Mouse (Mus musculus) CH12.LX (cell line): ENCODE measurements around the gene Neu4.

Experiments
- CTCF ChIP-seq, 2 experiments: IDR thresholded peaks in 1 of 2; conservative IDR thresholded peaks in 1 of 2; 2 replicates each; pipeline ENCODE4 v1.5.1; 2011 to 2012; ENCODE audit warnings: low read depth in 2 of 2, low read length in 2 of 2, improper control_type of control experiment in 1 of 2, inconsistent platforms in 1 of 2, mild to moderate bottlenecking in 1 of 2, moderate library complexity in 1 of 2
- ELF1 ChIP-seq: IDR thresholded peaks from 2 replicates; pipeline ENCODE4 v1.6.1; 2014; ENCODE audit warnings: low read depth, mild to moderate bottlenecking, inconsistent platforms, low read length, improper control_type of control experiment
- EP300 ChIP-seq: IDR thresholded peaks from 2 replicates; pipeline ENCODE4 v1.6.1; 2011; ENCODE audit warnings: low read length, improper control_type of control experiment
- GABPA ChIP-seq: IDR thresholded peaks from 2 replicates; pipeline ENCODE4 v1.6.1; 2012; ENCODE audit warnings: low read depth, low read length, improper control_type of control experiment, inconsistent platforms; ENCODE audit not compliant: insufficient replicate concordance
- MAFK ChIP-seq: IDR thresholded peaks from 2 replicates; pipeline ENCODE4 v1.6.1; 2011; ENCODE audit warnings: low read length, improper control_type of control experiment; ENCODE audit not compliant: insufficient replicate concordance
- MXI1 ChIP-seq: IDR thresholded peaks from 2 replicates; pipeline ENCODE4 v1.6.1; 2011; ENCODE audit warnings: mild to moderate bottlenecking, low read depth, low read length, improper control_type of control experiment
- POLR2A ChIP-seq: IDR thresholded peaks from 2 replicates; pipeline ENCODE4 v1.6.1; 2011; ENCODE audit warnings: low read depth, mild to moderate bottlenecking, improper control_type of control experiment, low read length
- POLR2AphosphoS2 ChIP-seq: IDR thresholded peaks from 2 replicates; pipeline ENCODE4 v1.6.1; 2011; ENCODE audit warnings: low read depth, low read length, improper control_type of control experiment

DNA sequence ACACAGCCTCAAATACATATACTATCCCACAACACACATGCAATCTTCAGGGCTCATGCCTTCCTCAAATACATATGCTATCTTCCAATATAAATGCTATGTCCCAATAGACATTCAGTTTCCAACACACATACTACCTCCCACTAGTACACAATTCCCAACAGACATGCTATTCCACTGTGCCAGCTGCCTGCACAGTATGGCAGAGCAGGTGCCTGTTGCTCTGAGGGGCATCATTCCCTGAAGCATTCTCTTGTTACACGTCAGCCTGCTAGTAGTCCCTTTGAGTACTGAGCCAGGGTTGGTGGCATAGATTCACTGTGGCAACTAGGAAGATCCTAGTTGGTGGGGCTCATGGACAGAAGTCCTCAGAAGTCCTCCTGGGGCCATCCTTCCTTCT, 34.2 kb downstream of the Neu4 start:
- no peak for TF ChIP-seq POLR2A
- no peak for TF ChIP-seq CTCF (conservative IDR thresholded peaks at IDR 0.05 in 1 of 2, IDR thresholded peaks at IDR 0.05 in 1 of 2; ENCODE audit: low read depth in 2 of 2, low read length in 2 of 2)
- TF ChIP-seq ELF1, result no peak
- no peak for TF ChIP-seq MXI1
- no peak for TF ChIP-seq MAFK
- TF ChIP-seq EP300, result no peak
- TF ChIP-seq POLR2AphosphoS2, result no peak
- TF ChIP-seq GABPA, result no peak
